Mouse (Mus musculus) spleen, embryonic (tissue): ENCODE measurements around the gene C530025M09Rik.

Experiments used
- CTCF ChIA-PET: fragments of 350-600 bp; sonication (Branson Sonifier 250); formaldehyde crosslinking; loops from one replicate; lab custom pipeline; 2022; lab: Charles Lee

Gene C530025M09Rik

DNA sequence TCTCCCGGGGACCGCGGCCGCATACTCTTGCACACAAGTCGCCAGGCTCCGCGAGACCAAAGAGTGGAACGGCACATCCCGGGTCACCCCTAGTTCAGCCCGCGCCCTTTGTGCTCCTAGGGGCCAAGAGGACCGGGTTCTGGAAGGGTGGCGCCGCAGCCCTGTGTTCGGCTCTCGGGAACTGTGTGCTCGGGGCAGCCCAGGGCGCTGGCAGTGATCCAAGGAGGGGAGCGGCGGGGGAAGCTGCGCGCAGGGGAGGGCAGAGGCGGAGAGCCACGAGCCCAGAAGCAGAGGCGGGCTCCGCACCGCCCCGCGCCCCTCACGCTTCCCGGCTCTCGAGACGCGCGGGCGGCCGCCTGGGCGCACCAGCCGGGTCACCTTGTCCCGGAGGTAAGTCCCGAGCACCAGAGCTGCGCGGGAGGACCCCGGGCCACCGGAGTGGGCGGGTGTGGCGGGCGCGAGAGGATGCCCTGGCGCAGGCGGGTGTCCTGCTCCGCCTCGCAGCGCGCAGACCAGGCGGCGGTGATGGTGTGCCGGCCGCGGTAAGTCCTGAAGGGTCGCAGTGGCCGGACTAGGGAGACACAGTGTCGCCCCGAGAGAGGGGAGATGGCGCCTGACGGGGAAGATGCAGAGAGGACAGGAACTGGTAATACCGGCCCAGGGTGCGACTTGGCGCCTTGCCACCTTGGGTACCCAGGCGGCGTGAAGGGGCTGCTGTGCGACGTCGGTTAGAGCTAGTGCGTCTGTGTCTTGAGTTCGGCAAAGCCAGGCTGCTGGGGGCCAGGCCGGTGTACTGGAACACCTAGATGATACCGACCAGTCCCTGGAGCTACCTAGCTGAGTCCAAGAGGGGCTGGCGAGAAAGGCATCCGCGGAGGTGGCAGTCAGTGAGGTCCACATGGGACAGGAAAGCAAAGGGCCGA, at the start of gene C530025M09Rik:
Gene C530025M09Rik (minus strand): TSS at position 678 of the 923 bp plus-strand sequence.
- CTCF ChIA-PET, result no interaction called here

DNA sequence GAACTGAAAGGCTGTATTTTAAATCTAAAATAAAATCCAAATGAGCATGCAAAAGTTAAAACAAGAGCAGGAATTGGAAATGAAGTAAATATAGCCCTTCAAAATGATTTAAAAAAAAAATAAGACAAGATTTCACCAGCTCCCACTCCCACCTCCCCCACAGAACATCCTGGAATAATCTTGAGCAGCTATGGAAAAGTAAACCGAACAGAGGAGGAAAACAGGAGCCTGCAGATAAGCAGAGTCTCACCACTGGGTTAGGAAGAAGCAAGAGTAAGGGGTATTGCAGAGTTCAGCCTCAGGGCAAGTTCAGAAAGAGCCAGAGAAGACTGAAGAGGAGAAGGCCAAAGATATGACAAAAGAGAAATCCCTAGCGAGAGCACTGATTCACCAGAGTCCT, 46.9 kb upstream of the C530025M09Rik start:
- CTCF ChIA-PET, result no interaction called here

DNA sequence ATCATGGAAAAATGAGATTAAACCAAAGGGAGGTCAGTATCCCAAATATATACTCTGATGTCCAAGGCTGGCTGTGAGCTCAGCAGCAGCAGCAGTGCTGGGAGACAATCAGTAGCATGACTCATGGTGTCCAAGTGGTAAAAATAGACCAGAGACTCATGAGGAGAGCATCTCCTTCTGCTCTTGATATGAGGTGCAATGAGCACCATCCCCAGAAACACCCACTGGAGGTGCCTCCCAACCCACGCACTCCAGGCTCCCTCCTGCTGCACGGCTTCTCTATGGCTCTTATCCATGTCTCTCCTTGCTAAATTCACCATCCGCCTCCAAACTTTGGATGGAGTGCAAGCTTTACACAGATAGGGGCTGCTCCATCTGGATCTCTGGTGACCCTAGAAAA, 42.3 kb upstream of the C530025M09Rik start:
- CTCF ChIA-PET, result no interaction called here

DNA sequence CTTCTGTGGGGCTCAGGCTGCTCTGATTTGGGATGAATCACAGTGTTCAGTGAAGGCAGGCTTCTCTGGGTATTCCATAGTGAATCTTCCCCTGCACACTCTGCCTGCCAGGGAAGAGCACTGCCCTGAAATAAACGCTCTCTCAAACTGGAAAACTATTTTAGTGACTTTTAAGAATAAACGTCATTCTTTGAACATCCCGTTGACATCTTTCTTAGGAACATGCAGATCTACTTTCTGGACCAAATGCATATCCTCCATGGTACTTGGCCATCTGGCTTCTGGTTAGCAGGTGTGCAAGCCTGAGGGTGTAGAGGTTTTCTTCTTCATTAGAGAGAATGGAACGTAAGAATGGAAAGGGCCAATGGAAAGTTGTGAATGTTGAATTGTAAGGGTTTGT, 41.5 kb upstream of the C530025M09Rik start:
- CTCF ChIA-PET, result no interaction called here

DNA sequence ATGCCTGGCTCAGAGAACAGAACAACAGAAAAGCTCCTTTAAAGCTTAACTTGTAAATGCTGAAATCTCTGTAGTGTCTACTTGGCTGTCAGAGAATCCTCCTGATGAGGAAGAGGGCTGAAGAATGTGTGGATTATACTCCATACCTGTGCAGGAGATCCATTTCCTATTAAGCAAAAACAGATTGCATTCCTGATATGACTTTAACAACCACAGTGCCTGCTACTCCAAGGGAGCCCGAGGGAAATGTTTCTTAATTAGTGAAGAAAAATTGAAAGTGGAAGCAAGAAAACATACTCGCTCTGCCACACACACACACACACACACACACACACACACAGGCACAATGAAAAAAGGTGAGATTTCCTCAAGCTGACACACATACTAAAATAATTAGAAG, 39.5 kb upstream of the C530025M09Rik start:
- CTCF ChIA-PET, result no interaction called here

DNA sequence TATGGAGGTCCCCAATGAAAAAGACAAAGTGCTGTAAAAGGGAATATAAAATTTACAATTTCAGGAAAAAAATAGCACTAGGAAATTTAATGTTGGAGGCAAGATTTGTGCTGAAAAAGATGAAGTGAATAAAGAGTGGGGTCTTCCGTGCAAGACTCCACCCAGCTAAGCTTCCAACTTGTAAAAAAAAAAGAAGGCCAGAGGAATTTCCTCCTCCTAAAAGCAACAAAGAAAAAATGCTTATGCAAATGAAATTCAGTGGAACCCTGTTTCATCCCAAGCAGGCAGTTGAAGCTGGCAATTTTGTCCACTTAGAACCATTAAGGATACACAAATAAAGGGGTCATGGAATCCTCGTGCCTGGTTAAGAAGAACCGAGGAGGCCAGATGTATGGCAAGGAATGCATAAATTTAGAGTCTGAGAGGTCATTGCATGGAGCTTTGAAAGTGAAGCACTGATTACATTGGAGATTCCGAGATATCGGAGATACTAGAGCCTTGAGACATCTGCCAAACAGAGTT, 35.0 kb upstream of the C530025M09Rik start:
- CTCF ChIA-PET, result no interaction called here

DNA sequence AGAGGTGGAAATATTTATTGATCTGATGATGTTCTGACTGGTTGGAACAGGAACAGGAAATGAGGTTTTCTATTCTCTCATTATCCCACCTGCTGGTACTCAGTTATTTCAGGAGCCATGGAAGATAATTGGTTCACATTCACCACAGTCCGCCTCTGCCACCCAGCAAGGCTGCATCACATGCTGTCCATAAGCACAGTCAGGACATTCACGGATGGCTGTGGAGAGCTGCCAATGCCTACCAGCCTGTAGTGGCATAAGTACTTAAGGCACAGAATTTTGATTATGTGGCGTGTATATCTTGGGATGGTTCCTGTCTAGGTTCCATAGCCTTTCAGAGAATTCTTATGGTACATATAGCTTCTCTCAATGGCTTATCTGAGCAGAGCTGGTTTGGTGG, 30.0 kb upstream of the C530025M09Rik start:
- CTCF ChIA-PET, result no interaction called here

DNA sequence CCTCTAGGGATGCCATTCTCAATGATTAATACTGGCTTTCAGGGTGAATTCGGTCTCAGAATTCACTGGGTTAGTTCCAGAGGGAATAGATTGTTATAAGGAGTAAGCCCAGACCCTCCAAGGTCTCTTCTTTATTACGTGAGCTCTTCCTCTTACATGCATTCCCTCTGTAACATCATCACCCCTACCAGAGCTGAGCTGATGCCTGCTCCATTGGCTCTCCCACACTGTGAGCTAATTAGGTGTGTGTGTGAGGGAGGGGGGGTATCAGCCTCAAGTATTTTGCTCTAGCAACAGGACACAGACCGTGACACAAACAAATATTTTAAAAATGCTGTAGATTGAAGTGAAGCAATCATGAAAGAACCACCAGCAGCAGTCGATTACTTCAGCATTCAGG, 17.8 kb upstream of the C530025M09Rik start:
- CTCF ChIA-PET, result no interaction called here

DNA sequence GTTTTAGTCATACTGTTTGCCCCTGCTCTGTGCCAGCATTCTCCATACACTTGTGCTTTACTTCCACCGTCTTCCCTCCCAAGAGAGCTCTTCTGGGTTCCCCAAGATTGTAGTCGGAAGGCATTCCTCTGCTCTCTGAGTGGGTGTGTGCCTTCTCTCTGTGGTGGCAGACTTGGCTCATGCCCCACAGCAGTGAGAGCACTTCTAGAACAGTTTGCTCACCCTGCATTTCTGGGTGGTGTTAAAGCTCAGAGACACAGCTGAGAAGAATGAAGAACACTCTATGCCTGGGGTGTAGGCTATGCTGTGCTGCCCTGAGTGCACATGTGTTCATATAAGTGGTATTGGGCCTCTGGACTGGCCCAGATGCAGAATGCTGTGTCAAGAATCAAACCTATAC, 13.6 kb upstream of the C530025M09Rik start:
- CTCF ChIA-PET, result no interaction called here

DNA sequence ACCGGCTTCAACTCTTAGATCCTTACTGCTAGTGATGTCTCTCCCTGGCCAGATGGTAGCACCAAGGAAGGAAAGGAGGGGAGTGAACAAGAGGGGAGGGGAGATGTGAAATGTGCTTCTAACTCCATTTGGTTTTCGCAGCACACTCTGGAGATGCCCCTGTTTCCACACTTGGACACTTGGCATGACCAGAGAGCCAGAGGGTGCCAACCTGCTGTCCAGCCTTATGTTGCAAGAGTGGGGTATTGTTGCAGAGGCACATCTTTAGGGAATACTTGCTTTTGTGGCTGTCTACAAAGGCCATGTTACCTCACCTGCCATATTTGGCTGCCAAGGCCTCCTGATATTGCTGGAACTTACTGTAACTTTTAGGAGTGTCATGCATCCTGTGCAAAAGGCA, 8.7 kb upstream of the C530025M09Rik start:
- CTCF ChIA-PET, result no interaction called here

DNA sequence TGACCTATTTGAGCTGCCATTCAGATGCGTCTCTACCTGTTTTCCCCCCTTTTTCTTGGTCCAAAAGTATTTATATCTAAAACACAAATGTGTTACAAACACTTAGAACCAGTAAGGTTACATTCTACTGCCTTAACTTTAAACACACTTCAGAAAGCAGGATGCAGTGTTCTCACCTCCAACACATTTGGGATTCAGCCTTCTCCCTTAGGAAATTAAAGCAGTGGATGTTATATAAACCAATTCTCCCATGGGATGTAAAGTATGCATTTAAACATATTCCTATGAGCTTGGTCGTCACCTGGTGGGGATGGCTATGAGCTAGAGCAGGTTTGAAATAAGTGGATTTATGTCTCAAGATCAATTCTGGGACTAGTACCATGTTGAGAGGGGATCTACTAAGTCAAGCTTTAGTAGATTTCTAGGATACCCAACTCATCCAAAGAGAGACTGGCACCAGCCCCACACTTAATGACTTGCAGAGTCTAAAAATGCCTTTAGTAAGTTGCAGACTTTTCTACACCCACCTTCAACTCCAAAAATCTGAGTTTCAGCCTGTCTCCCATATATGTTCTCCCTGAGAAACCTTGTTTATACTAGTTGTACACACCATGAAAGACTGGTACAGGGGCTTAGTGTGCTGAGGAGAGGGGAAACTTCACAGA, 5.6 kb upstream of the C530025M09Rik start:
- CTCF ChIA-PET, result no interaction called here

DNA sequence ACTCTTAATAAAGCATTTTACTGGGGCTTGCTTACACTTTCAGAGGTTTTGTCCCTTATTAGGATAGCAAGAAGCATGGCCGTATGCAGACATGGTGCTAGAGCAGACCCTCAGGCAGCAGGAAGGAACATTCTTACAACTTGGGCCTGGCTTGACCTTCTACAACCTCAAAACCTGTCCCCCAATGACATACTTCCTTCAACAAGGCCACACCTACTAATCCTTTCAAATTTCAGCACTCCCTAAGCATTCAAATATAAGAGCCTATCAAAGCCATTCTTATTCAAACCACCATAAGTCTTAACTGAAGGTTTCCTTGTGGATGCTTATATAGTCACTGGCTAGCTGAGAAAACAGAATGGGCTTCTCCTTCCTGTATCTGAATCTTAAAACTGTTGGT, 4.1 kb upstream of the C530025M09Rik start:
- CTCF ChIA-PET, result no interaction called here

DNA sequence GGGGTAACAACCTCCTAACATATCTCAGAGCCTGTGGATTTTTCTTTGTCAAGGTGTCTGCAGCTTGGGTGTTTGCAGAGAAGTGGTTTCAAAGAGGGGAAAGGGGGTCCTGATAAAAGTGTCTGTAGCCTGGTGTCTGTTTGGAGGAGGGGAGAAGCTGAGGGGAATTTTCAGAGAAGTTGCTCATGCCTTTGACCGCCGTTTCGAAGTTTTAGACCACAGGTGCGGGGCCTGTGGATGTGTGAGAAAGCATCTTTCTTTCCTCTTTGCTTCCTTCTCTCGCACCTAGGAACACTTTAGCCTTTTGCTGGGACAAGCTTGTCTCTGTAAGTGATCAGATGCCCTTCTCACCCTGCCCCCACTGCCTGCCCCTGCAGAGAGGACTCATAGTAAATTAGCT, 1.3 kb upstream of the C530025M09Rik start:
- CTCF ChIA-PET, result no interaction called here

DNA sequence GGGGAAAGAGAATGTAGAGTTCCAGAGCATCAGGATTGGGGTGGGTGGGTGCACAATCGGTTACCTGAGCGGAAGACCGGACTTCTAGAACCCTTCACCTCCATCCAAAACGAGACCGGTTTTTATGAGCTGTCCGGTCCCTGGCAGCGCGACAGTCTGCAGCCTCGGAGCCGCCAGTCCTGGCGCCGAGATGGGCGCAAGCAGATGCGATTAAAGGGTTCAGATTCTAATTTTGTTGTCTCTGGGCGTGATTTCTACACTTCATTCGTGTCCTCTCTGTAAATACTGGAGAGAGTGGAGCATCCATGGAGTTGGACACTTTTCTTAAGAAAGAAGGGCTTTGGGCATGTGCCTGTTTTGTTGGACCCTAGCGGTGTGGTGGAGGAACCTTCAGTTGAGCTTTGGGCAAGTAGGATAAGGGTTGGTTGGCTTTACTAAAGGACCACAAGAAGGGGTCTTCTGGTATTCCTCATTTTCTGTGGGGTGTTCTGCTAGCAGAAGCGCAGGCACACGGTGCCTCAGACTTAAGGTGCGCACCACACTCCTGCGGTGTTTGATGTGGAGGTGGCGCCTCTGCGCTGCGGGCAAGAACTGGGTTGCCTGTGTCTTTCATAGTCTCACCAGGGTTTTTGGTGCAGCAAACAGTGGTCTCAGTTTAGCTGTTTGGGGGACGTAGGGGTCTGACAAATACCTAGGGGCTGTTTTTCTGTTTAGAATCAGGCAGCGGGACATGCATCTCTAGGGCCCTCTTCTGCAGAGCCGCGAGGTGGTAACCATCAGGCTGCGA, 639 bp upstream of the C530025M09Rik start:
- CTCF ChIA-PET, result no interaction called here

DNA sequence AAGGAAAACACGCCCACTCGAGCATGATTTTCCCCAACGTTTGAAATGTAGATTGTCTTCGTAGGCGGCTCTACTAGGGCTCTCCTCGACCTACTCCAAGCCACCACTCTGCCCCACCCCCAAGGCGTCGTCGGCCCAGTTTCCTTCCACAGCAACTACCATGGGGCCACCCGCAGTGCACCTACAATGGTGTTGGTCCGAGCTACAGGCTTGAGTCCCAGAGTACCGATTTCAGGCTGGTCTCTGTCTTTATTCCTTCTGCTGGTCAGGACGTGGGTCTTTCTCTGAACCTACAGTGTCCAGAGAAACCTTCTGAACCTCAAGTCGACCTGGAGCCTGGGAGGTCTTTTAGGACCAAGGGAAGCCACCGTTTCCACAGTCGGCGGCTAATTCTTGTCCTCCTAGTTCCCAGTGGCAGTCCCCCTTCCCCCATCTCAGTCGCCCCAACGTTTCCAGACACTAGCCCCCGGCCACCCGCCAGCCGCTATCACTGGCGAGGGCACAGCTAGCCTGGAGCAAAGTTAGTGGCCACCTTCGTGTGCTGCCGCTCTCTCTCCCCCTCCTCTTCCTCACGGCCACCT, 968 bp downstream of the C530025M09Rik start:
- CTCF ChIA-PET, result no interaction called here

DNA sequence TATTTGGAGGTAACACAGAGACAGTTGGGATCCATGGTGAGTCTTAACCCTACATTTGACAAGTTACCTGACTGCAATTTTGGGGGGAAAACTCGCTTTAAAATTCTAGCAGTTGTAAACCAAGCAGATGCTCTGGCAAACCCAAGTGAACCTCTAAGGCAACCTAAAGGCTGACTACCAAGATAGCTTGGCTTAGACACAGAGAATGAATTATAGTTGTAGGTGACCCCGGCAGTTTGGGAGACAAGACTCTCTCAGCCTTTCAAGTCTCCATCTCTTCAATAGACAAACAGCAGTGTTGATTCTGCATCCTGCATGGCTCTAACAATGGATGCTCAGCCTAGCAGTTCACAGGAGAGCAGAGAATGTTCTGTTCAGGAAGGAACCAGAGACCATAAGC, 2.1 kb downstream of the C530025M09Rik start, which contains the start of gene Syndig1:
Gene Syndig1 (plus strand): TSS at position 301 of the 400 bp plus-strand sequence.
- CTCF ChIA-PET, result no interaction called here

DNA sequence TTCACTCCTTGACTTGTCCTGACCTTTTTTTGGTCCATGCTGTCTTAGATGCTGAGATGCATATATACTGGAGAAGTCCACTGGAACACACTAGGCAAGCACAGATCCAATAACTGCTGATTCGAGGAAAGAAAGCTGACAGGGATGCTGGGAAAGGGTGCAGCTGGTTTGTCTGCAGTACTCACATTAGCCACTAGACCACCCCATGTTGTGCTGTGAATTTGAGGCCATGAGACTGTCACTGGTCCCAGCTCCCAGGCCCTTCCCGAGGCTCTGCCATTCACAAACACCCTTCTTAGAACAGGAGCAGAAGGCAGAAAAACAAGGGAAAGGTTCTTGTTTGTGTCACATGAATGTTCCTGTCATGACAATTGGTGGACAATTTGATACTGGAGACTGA, 10.8 kb downstream of the C530025M09Rik start:
- CTCF ChIA-PET, result no interaction called here

DNA sequence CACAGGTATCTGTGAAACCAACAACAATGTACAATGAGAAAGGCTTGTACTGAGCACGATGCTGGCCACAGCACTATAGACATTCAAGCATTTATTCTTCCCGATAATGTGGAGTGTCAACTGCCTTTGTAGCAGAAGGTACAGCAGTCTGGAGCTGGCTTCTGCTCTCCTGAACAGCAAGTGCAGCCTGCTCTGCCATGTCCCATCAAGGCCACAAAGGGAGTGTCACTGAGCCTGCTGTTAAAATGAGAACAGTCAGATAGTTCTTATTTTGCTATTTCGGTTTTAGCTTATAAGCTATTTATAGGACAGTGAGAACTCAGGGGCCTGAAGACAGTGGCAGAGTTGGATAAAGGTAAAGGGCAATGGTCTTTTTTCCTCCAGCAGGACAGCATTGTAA, 11.3 kb downstream of the C530025M09Rik start:
- CTCF ChIA-PET, result no interaction called here

DNA sequence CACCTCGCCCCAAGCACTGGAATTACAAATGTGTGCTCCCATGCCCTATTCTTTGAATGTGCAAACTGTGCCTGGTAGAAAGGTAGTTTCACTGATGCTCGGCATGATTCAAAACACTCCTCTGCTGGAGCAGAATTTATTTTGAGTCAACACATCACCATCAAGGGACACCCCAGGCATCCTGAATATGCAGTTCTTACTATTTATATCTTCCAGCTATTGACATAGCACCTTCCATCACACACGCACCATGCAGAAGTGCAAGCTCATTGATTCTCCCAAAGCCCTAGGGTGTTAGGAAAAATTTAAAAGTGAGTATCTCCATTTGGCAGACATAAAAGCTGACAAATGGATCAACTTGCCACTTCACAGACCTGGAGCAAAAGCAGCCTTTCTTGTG, 12.6 kb downstream of the C530025M09Rik start:
- CTCF ChIA-PET, result no interaction called here

DNA sequence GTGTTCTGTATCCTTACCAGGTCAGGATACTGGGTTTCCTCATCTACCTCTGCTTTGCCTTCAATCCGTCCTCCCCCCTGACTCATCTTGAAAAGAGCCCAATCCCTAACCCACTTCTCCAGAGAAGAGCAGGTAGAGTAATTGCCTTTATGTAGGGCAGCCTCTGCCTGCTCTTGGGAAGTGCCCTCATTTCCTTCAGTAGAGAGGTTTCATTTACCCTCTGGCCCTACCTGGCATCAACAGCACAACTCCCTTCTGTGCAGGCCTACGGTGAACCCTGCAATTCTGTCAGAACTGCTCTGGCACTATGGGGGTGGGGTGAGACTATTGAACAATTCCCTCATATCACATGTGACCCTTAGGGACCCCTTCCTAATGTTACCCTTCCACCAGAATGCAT, 18.1 kb downstream of the C530025M09Rik start:
- CTCF ChIA-PET, result no interaction called here

DNA sequence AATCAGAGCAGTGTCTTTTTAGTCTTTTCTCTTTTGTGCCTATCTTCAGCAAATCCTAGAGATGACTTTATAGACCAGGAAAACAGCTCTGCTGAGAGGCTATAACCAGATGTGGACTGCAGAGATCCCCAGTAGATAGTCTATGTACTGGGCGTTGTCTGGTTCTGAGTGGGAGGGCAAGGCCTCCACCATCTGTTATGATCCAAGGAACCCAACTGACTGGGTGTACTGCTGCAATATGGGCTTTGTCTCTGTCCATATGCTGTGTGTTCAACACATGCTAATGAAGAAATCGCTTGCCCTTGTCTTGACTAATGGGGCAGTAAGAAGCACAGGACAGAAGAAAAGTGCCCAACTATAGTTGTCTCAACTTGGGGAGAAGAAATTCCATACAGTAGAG, 25.8 kb downstream of the C530025M09Rik start:
- CTCF ChIA-PET, result no interaction called here
